Mouse (Mus musculus) forebrain, embryonic 16.5 days (tissue): ENCODE measurements around the gene Lbhd2. TPM values are rescaled to one million over a fixed set of nuclear protein-coding genes. Genes with fewer than 3 reads are reported as not detected.

Experiments used
- ATAC-seq: fragments of 200-750 bp; cut with Nextera tagmentation; 2 replicates; pipeline ENCODE4 v1.8.0; 2017; ENCODE audit warnings: mild to moderate bottlenecking, moderate library complexity
- H3K27ac ChIP-seq: fragments of 300-500 bp; sonication (generic); 2 replicates; pipeline ENCODE4 v1.5.1; 2014; ENCODE audit warnings: low read length, control low read depth
- H3K27me3 ChIP-seq: fragments of 300-500 bp; sonication (generic); replicated peaks from 2 replicates; pipeline ENCODE4 v1.6.1; 2014; ENCODE audit warnings: low read length; ENCODE audit not compliant: control insufficient read depth, insufficient read depth
- H3K36me3 ChIP-seq: fragments of 300-500 bp; sonication (generic); 2 replicates; pipeline ENCODE4 v1.6.1; 2014; ENCODE audit not compliant: control insufficient read depth, insufficient read depth
- H3K4me1 ChIP-seq: fragments of 300-500 bp; sonication (generic); replicated peaks from 2 replicates; pipeline ENCODE4 v1.6.1; 2014; ENCODE audit warnings: low read length; ENCODE audit not compliant: control insufficient read depth, insufficient read depth
- H3K4me2 ChIP-seq: fragments of 300-500 bp; sonication (generic); 2 replicates; pipeline ENCODE4 v1.6.1; 2014; ENCODE audit warnings: mild to moderate bottlenecking, low read length, control low read depth
- H3K4me3 ChIP-seq: fragments of 300-500 bp; sonication (generic); replicated peaks from 2 replicates; pipeline ENCODE4 v1.5.1; 2014; ENCODE audit warnings: mild to moderate bottlenecking, low read length, control low read depth
- H3K9ac ChIP-seq: fragments of 300-500 bp; sonication (generic); replicated peaks from 2 replicates; pipeline ENCODE4 v1.6.1; 2014; ENCODE audit warnings: low read depth, low read length, control low read depth
- H3K9me3 ChIP-seq: fragments of 300-500 bp; sonication (generic); 2 replicates; pipeline ENCODE4 v1.6.1; 2016; ENCODE audit warnings: low read length; ENCODE audit not compliant: control insufficient read depth
- WGBS: fragments of 180-500 bp; shearing (Covaris S2); extraction: QIAGEN DNeasy Blood & Tissue Kit; methylation state at CpG from one replicate; pipeline ENCODE4 v1.1.7; 2014; 5-methylcytosine and 5-hydroxymethylcytosine counted together
- polyA plus RNA-seq: library from polyadenylated mRNA; unstranded; fragments of >200 nt; fragmentation: Nextera tagmentation; extraction: Ambion mirVana; gene quantifications from 2 replicates; pipeline ENCODE4 v1.2.1, GENCODE M21; 2015

The Lbhd2 gene
- polyA plus RNA-seq, 1 experiment from 2014 or later: 4.5 TPM

GRCm38 (mm10) chr12:111375559-111375958 lies 31.1 kb upstream of the Lbhd2 start:
- H3K27ac ChIP-seq: no peak overlapping the region
- H3K4me1 ChIP-seq: peaks cover 32% of the 10 kb centered on the region
- H3K9me3 ChIP-seq: no peaks in the 10 kb centered on the region
- ATAC-seq: no peak
- peak overlapping the region; percentile 79 for H3K4me2 ChIP-seq
- no peaks in the 10 kb centered on the region for H3K36me3 ChIP-seq
- peak overlapping the region; percentile 88 for H3K4me3 ChIP-seq
- H3K27me3 ChIP-seq: no peaks in the 10 kb centered on the region
- 73% methylated on average over 12 of the region's 12 CpGs for WGBS
- peak overlapping the region; percentile 80 for H3K9ac ChIP-seq

- Histone ChIP-seq H3K4me2 (peak overlapping the region; percentile 79), H3K4me3 (peak overlapping the region; percentile 88), H3K9me3 (no peaks in the 10 kb centered on the region), H3K4me1 (peaks cover 32% of the 10 kb centered on the region), H3K27me3 (no peaks in the 10 kb centered on the region), H3K27ac (no peak overlapping the region), H3K9ac (peak overlapping the region; percentile 80), H3K36me3 (no peaks in the 10 kb centered on the region)
- ATAC-seq: no peak
- 39% methylated on average over 6 of the region's 6 CpGs for WGBS
Measured at GRCm38 (mm10) chr12:111376053-111376452, 30.6 kb upstream of the Lbhd2 start.

GRCm38 (mm10) chr12:111376826-111377331 lies 29.7 kb upstream of the Lbhd2 start:
- Histone ChIP-seq H3K36me3 (no peaks in the 10 kb centered on the region), H3K27me3 (no peaks in the 10 kb centered on the region), H3K9me3 (no peaks in the 10 kb centered on the region), H3K4me1 (peaks cover 32% of the 10 kb centered on the region), H3K4me3 (peak overlapping the region; percentile 88), H3K9ac (peak overlapping the region; percentile 80), H3K4me2 (peak overlapping the region; percentile 79), H3K27ac (peak overlapping the region; percentile 86)
- ATAC-seq: peak; percentile 19
- WGBS: under 1% methylated on average over 42 of the region's 49 CpGs

GRCm38 (mm10) chr12:111377376-111377973 lies 29.1 kb upstream of the Lbhd2 start, which contains the start of gene Cdc42bpb:
TSS of gene Cdc42bpb (minus strand) at chr12:111377718.
- Histone ChIP-seq H3K9ac (peak within 1 kb of the TSS; percentile 80), H3K4me1 (peaks cover 32% of the 10 kb centered on the region), H3K36me3 (no peaks in the 10 kb centered on the region), H3K4me3 (peak within 1 kb of the TSS; percentile 88), H3K27ac (peak within 1 kb of the TSS; percentile 92), H3K4me2 (peak within 1 kb of the TSS; percentile 79), H3K9me3 (no peaks in the 10 kb centered on the region), H3K27me3 (no peaks in the 10 kb centered on the region)
- ATAC-seq: peak; percentile 95
- WGBS: 0% methylated on average over 94 of the region's 94 CpGs

- Histone ChIP-seq H3K9ac (peak overlapping the region; percentile 80), H3K4me1 (peaks cover 32% of the 10 kb centered on the region)
- 0% methylated on average over 32 of the region's 32 CpGs for WGBS
Measured at GRCm38 (mm10) chr12:111377986-111378490, 28.6 kb upstream of the Lbhd2 start.

GRCm38 (mm10) chr12:111378812-111379211 lies 27.8 kb upstream of the Lbhd2 start:
- peaks cover 32% of the 10 kb centered on the region for H3K4me1 ChIP-seq
- ATAC-seq: no peak
- H3K4me2 ChIP-seq: peak overlapping the region; percentile 69
- no peaks in the 10 kb centered on the region for H3K36me3 ChIP-seq
- H3K27me3 ChIP-seq: no peaks in the 10 kb centered on the region
- H3K9ac ChIP-seq: peak overlapping the region; percentile 80; the same call in 1 of the 2 replicates
- H3K27ac ChIP-seq: no peak overlapping the region
- H3K9me3 ChIP-seq: no peaks in the 10 kb centered on the region
- WGBS: 75% methylated on average over 12 of the region's 12 CpGs
- H3K4me3 ChIP-seq: peak overlapping the region; percentile 88

More at GRCm38 (mm10) chr12:111377986-111378490, 28.6 kb upstream of the Lbhd2 start:
- Histone ChIP-seq H3K27me3 (no peaks in the 10 kb centered on the region), H3K36me3 (no peaks in the 10 kb centered on the region), H3K4me3 (peak overlapping the region; percentile 88), H3K4me2 (peak overlapping the region; percentile 69), H3K9me3 (no peaks in the 10 kb centered on the region), H3K27ac (peak overlapping the region; percentile 92)
- peak; percentile 77 for ATAC-seq

GRCm38 (mm10) chr12:111385883-111386641 lies 20.5 kb upstream of the Lbhd2 start:
- Histone ChIP-seq H3K4me2 (no peak overlapping the region), H3K27ac (no peak overlapping the region), H3K9me3 (no peaks in the 10 kb centered on the region), H3K4me1 (no peaks in the 10 kb centered on the region), H3K36me3 (no peaks in the 10 kb centered on the region), H3K27me3 (no peaks in the 10 kb centered on the region), H3K9ac (no peak overlapping the region), H3K4me3 (no peak overlapping the region)
- 88% methylated on average over 13 of the region's 13 CpGs for WGBS
- no peak for ATAC-seq

GRCm38 (mm10) chr12:111386642-111387120 lies 19.9 kb upstream of the Lbhd2 start:
- 73% methylated on average over 8 of the region's 8 CpGs for WGBS
- H3K27ac ChIP-seq: no peak overlapping the region
- no peaks in the 10 kb centered on the region for H3K27me3 ChIP-seq
- H3K4me2 ChIP-seq: no peak overlapping the region
- no peak for ATAC-seq
- no peak overlapping the region for H3K4me3 ChIP-seq
- H3K36me3 ChIP-seq: no peaks in the 10 kb centered on the region
- H3K9ac ChIP-seq: no peak overlapping the region
- no peaks in the 10 kb centered on the region for H3K9me3 ChIP-seq
- no peaks in the 10 kb centered on the region for H3K4me1 ChIP-seq

- Histone ChIP-seq H3K4me1 (no peaks in the 10 kb centered on the region), H3K4me3 (no peak overlapping the region), H3K27me3 (no peaks in the 10 kb centered on the region), H3K9me3 (no peaks in the 10 kb centered on the region), H3K9ac (no peak overlapping the region), H3K27ac (no peak overlapping the region), H3K4me2 (no peak overlapping the region), H3K36me3 (no peaks in the 10 kb centered on the region)
- 92% methylated on average over 4 of the region's 4 CpGs for WGBS
- ATAC-seq: no peak
Measured at GRCm38 (mm10) chr12:111387146-111387545, 19.5 kb upstream of the Lbhd2 start.
